Mouse (Mus musculus): ENCODE measurements around the gene Tlr2. TPM values are rescaled to one million over a fixed set of nuclear protein-coding genes. Genes with fewer than 3 reads are reported as not detected.
"Not testable (repeated sequence)": the region's sequence is repeated elsewhere in the genome, so short reads cannot be mapped to it uniquely, and the experiment has no call there.

The Tlr2 gene
- polyA plus RNA-seq (2014; fragmentation: Nextera tagmentation; extraction: Ambion mirVana): 0.42 and 1.6 TPM in 2 replicates

DNA sequence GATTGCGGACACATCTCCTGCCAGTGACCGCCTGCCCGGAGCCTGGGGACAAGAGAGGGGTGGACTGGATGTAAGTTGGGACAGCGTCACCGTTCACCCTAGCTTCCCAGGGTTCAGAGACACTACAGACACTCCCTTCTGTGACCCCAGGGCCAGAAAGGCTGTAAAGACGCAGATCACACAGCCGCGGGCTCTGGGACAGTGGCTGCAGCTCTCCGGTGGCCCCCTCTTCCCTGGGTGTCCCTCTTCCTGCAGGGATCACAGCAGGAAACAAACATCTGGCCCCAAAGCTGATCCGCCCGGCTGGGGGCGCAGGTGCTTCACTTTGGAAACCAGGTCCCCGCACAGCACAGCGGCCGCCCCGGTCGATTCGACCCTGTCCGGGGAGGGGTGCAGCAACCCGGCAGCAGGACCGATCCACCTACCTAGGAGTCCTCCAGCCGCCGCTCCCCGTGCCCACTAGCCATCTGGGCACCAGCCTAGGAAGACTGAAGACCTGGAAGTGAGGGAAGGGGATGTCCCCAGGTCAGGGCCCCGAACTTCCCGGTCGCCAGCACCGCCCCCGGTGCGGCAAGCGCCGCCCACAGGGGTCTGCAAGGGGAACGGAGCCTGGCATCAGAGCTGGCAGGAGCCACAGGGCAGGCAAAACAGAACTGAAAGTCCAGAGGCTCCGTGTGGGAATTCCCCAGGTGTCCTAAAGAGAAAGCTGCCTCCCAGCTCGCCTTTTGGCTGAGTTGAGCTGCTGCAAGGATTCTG, at the start of gene Tlr2:
Tlr2 (minus strand) TSS at position 673 of the 756 bp plus-strand sequence.
- Histone ChIP-seq H3K4me1 (ENCODE audit: control insufficient read depth, insufficient read depth, low read length) (peaks cover 8% of the 10 kb centered on the region), H3K36me3 (ENCODE audit: control insufficient read depth, insufficient read depth, low read length) (no peaks in the 10 kb centered on the region), H3K27me3 (ENCODE audit: control insufficient read depth, insufficient read depth, low read length) (no peaks in the 10 kb centered on the region), H3K4me2 (ENCODE audit: low read length) (peak within 1 kb of the TSS; percentile 82), H3K9ac (replicated peaks; ENCODE audit: low read length) (peak within 1 kb of the TSS; percentile 53), H3K9me3 (ENCODE audit: control insufficient read depth, low read length) (no peaks in the 10 kb centered on the region), H3K27ac (replicated peaks; ENCODE audit: low read depth, low read length) (no peak within 1 kb of the TSS), H3K4me3 (replicated peaks; ENCODE audit: low read depth, low read length) (peak within 1 kb of the TSS; percentile 46)
- under 1% methylated on average over 35 of the region's 35 CpGs for WGBS
- peak; percentile 74; the same call in 1 of the 2 replicates for ATAC-seq (ENCODE audit: low FRiP score, low TSS enrichment)
- peak; percentile 66 for DNase-seq

DNA sequence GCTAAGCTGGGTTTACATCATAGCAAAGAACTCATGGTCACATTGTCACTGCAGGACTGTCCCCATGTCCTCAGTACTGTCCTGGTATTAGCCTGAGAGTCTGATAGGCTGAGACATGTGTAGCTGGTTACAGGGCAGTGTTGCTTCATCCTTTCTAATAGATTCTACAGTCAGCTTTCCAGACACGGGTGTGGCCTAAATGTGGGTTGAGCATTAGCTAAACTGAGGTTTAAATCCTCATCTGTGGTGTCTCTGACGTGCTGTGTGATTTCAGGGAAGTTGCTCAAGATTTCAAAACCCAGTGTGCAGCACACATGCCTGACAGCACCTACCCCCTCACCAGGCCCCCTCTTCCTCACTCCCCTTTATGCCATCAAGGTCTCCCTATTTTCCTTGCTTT, 43.6 kb upstream of the Tlr2 start:
- 81% methylated on average over 2 of the region's 2 CpGs for WGBS

DNA sequence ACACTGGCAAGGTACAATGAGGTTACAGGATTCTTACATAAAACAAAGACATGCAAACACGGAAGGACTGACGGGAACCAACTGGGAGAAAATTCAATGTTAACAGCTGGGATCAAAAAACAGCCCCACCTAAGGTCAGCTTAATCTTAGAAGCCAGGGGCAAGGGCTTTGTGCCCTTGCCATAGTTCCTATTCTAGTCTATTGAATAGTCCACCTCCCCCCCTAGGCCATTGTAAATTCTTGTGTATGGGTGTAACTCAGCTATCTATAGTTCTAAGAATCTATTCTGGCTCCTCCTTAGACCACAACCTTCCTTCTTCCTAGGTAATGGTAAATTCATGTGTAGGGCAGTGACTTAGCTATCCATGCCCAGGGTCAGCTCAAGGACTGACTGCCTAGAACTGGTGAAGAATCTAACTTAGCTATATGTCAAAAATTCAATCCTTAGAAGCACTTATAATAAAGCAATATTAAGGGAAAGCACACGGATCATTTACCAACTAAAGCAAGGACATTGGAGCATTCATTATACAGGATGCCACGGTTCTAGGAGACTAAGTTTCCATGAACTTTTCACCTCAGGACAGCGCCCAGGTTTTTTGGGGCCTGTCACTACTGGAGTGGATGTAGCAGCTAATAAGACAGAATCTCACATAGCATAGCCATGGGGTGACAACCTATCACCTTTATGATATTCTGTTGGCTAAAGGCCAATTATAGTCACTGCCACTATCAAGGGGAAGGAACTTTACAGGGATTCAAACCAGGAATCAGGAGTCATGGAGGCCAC, 37.9 kb upstream of the Tlr2 start:
- not testable (repeated sequence) for H3K36me3 ChIP-seq (ENCODE audit: control insufficient read depth, insufficient read depth, low read length); H3K4me3 ChIP-seq (replicated peaks; ENCODE audit: low read depth, low read length); H3K4me2 ChIP-seq (ENCODE audit: low read length); H3K27me3 ChIP-seq (ENCODE audit: control insufficient read depth, insufficient read depth, low read length); H3K9me3 ChIP-seq (ENCODE audit: control insufficient read depth, low read length); H3K27ac ChIP-seq (replicated peaks; ENCODE audit: low read depth, low read length); DNase-seq; H3K9ac ChIP-seq (replicated peaks; ENCODE audit: low read length); ATAC-seq (ENCODE audit: low FRiP score, low TSS enrichment); H3K4me1 ChIP-seq (ENCODE audit: control insufficient read depth, insufficient read depth, low read length)
- WGBS: 85% methylated on average over 5 of the region's 5 CpGs

More for the DNA sequence above, 43.6 kb upstream of the Tlr2 start:
- Histone ChIP-seq H3K4me2 (ENCODE audit: low read length) (no peak overlapping the region), H3K9ac (replicated peaks; ENCODE audit: low read length) (no peak overlapping the region), H3K9me3 (ENCODE audit: control insufficient read depth, low read length) (no peaks in the 10 kb centered on the region), H3K27ac (replicated peaks; ENCODE audit: low read depth, low read length) (no peak overlapping the region), H3K4me1 (ENCODE audit: control insufficient read depth, insufficient read depth, low read length) (no peaks in the 10 kb centered on the region), H3K36me3 (ENCODE audit: control insufficient read depth, insufficient read depth, low read length) (no peaks in the 10 kb centered on the region), H3K4me3 (replicated peaks; ENCODE audit: low read depth, low read length) (no peak overlapping the region), H3K27me3 (ENCODE audit: control insufficient read depth, insufficient read depth, low read length) (no peaks in the 10 kb centered on the region)
- DNase-seq (no peak), ATAC-seq (ENCODE audit: low FRiP score, low TSS enrichment) (no peak)

DNA sequence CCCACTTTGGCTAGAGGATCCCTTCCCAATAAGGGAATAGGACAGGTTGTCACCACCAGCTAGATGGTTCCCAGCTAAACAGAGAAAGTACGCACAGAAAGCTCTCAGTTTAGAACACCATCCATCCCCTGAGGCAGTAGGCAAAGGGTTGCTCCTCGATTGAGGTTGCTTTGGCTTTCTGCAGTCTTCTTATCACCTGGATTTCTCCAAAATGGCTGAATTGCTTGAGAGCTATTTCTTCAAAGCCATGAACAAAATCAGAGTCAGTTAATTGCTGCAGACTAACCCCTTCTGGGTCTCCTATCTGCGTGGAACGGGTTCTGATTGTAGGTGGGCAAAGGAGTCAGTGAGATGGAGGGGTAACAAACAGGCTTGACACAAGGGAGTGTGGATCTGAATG, 37.2 kb upstream of the Tlr2 start:
- H3K4me3 ChIP-seq (replicated peaks; ENCODE audit: low read depth, low read length): no peak overlapping the region
- H3K4me2 ChIP-seq (ENCODE audit: low read length): no peak overlapping the region
- ATAC-seq (ENCODE audit: low FRiP score, low TSS enrichment) (no peak), DNase-seq (no peak)
- H3K36me3 ChIP-seq (ENCODE audit: control insufficient read depth, insufficient read depth, low read length): no peaks in the 10 kb centered on the region
- no peak overlapping the region for H3K27ac ChIP-seq (replicated peaks; ENCODE audit: low read depth, low read length)
- H3K4me1 ChIP-seq (ENCODE audit: control insufficient read depth, insufficient read depth, low read length): no peaks in the 10 kb centered on the region
- no peak overlapping the region for H3K9ac ChIP-seq (replicated peaks; ENCODE audit: low read length)
- 89% methylated on average over 4 of the region's 4 CpGs for WGBS
- no peaks in the 10 kb centered on the region for H3K27me3 ChIP-seq (ENCODE audit: control insufficient read depth, insufficient read depth, low read length)
- H3K9me3 ChIP-seq (ENCODE audit: control insufficient read depth, low read length): no peaks in the 10 kb centered on the region

DNA sequence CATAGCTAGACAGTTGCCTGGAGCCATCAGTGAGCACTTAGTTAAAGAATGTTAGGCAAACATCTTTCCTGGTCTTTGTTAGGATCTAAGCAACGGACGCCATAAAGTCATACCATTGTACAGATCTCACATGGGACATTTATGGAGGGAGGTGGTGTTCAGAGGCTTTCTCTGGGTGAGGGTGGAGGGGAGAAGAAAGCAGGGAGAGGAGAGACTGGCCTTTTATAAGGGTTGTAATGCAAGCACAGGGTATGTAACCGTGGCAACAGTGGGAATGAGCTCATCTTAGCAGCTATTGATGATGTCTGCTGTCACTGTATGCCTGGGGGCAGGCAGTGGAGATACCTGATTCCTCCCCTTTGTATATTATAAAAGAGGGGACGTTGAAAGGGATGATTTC, 34.7 kb upstream of the Tlr2 start:
- DNase-seq (no peak), ATAC-seq (ENCODE audit: low FRiP score, low TSS enrichment) (no peak)
- 72% methylated on average over 4 of the region's 4 CpGs for WGBS
- no peak overlapping the region for H3K9ac ChIP-seq (replicated peaks; ENCODE audit: low read length)
- no peaks in the 10 kb centered on the region for H3K36me3 ChIP-seq (ENCODE audit: control insufficient read depth, insufficient read depth, low read length)
- H3K4me1 ChIP-seq (ENCODE audit: control insufficient read depth, insufficient read depth, low read length): no peaks in the 10 kb centered on the region
- no peak overlapping the region for H3K4me2 ChIP-seq (ENCODE audit: low read length)
- no peak overlapping the region for H3K27ac ChIP-seq (replicated peaks; ENCODE audit: low read depth, low read length)
- no peaks in the 10 kb centered on the region for H3K27me3 ChIP-seq (ENCODE audit: control insufficient read depth, insufficient read depth, low read length)
- no peaks in the 10 kb centered on the region for H3K9me3 ChIP-seq (ENCODE audit: control insufficient read depth, low read length)
- no peak overlapping the region for H3K4me3 ChIP-seq (replicated peaks; ENCODE audit: low read depth, low read length)

DNA sequence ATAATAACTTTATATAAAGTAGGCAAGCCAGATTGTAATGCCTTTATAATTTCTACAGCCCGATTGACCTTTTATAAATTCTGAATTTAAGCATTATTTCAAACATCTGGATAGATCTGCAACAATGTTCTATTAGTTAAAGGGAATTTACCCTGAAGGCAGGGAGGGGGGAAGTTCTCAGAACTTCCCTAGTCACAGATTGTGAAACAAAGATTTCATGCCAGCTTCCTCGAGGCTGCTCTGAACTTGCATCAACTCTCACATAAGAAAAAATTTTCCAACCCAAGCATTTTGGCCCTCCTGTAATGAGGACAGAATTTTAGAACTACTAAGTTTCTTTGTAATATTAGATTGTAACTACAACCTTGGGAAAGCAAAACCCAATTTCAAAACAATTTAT, 33.5 kb upstream of the Tlr2 start:
- not testable (repeated sequence) for H3K9me3 ChIP-seq (ENCODE audit: control insufficient read depth, low read length); ATAC-seq (ENCODE audit: low FRiP score, low TSS enrichment); H3K27ac ChIP-seq (replicated peaks; ENCODE audit: low read depth, low read length); DNase-seq; H3K4me3 ChIP-seq (replicated peaks; ENCODE audit: low read depth, low read length); H3K27me3 ChIP-seq (ENCODE audit: control insufficient read depth, insufficient read depth, low read length); H3K9ac ChIP-seq (replicated peaks; ENCODE audit: low read length); H3K4me1 ChIP-seq (ENCODE audit: control insufficient read depth, insufficient read depth, low read length); H3K4me2 ChIP-seq (ENCODE audit: low read length); H3K36me3 ChIP-seq (ENCODE audit: control insufficient read depth, insufficient read depth, low read length)
- 89% methylated on average over 2 of the region's 2 CpGs for WGBS

DNA sequence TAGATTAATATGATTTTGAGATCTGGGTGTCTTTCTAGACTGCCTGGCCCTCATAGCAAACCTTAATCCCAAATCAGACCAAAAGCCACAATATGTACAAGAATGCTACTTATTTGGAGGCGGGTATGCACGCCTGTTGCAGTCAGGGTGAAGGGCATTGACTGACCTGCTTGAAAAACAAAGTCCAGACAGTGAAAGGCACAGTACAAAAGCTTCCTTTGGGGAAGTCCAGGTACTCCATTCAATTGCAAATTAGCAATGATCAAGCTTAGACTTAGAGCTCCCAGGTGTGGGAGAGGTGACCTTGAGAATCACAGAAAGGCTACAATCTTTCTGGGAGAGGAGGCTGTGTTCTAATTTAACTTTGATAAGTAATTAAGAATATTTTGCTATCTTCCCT, 31.3 kb upstream of the Tlr2 start:
- H3K9ac ChIP-seq (replicated peaks; ENCODE audit: low read length); ATAC-seq (ENCODE audit: low FRiP score, low TSS enrichment); H3K27ac ChIP-seq (replicated peaks; ENCODE audit: low read depth, low read length); H3K4me1 ChIP-seq (ENCODE audit: control insufficient read depth, insufficient read depth, low read length); H3K4me3 ChIP-seq (replicated peaks; ENCODE audit: low read depth, low read length); H3K4me2 ChIP-seq (ENCODE audit: low read length); H3K27me3 ChIP-seq (ENCODE audit: control insufficient read depth, insufficient read depth, low read length); DNase-seq; H3K36me3 ChIP-seq (ENCODE audit: control insufficient read depth, insufficient read depth, low read length); H3K9me3 ChIP-seq (ENCODE audit: control insufficient read depth, low read length): not testable (repeated sequence)
- 86% methylated on average over 2 of the region's 2 CpGs for WGBS

DNA sequence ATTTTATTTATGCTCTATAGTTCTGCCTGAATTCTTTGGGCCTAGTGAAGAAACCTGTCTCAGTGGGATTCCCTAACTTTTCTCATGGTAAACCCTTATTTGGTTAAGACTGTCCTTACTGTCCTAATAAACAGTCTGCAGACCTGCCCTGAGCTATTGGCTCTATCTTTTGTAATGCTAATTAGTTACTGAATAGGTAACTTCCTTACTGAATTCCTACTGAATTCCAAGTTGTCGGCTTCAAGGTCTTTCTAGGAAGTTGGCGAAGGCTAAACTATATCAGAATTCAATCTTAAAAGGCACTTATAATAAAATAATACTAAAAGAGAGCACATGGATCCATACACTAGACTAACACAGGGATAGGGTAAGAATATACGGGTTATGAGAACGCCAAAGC, 30.4 kb upstream of the Tlr2 start:
- 91% methylated on average over 4 of the region's 4 CpGs for WGBS
- H3K9me3 ChIP-seq (ENCODE audit: control insufficient read depth, low read length); DNase-seq; H3K9ac ChIP-seq (replicated peaks; ENCODE audit: low read length); H3K36me3 ChIP-seq (ENCODE audit: control insufficient read depth, insufficient read depth, low read length); ATAC-seq (ENCODE audit: low FRiP score, low TSS enrichment); H3K4me1 ChIP-seq (ENCODE audit: control insufficient read depth, insufficient read depth, low read length); H3K4me2 ChIP-seq (ENCODE audit: low read length); H3K27ac ChIP-seq (replicated peaks; ENCODE audit: low read depth, low read length); H3K27me3 ChIP-seq (ENCODE audit: control insufficient read depth, insufficient read depth, low read length); H3K4me3 ChIP-seq (replicated peaks; ENCODE audit: low read depth, low read length): not testable (repeated sequence)
